Mouse (Mus musculus) ES-E14 (cell line): ENCODE results near the gene Arhgap9. TPM values are rescaled to one million over a fixed set of nuclear protein-coding genes. Genes with fewer than 3 reads are reported as not detected.
A peak's percentile ranks its signal among the peaks of the same experiment; 100 is the strongest.

Experiments
- DNase-seq: peaks from one replicate; pipeline ENCODE4 v3.0.0-alpha.2; 2013; ENCODE audit warnings: low read depth, low spot score
- H3K27ac ChIP-seq: 2 replicates; pipeline ENCODE4 v1.5.1; 2012; ENCODE audit warnings: low read depth, mild to moderate bottlenecking, low read length, moderate library complexity, mixed read lengths; ENCODE audit not compliant: poor library complexity, insufficient read depth, severe bottlenecking
- H3K36me3 ChIP-seq: 2 replicates; pipeline ENCODE4 v1.6.1; 2012; ENCODE audit warnings: mild to moderate bottlenecking, low read length, moderate library complexity, mixed read lengths; ENCODE audit not compliant: control insufficient read depth, poor library complexity, insufficient read depth, severe bottlenecking
- H3K4me1 ChIP-seq, 2 experiments: fragments of 150-350 bp in 1 of 2; sonication (generic) in 1 of 2; 2 replicates each; pipeline ENCODE4 v1.6.1; 2012; ENCODE audit warnings: low read length in 2 of 2, mild to moderate bottlenecking in 1 of 2, mixed read lengths in 1 of 2; ENCODE audit not compliant: control insufficient read depth in 2 of 2, insufficient read depth in 2 of 2, poor library complexity in 1 of 2
- H3K4me3 ChIP-seq, 2 experiments: fragments of 150-350 bp in 1 of 2; sonication (generic) in 1 of 2; 2 replicates each; pipeline ENCODE4 v1.5.1; 2012; ENCODE audit warnings: low read length in 2 of 2, low read depth in 1 of 2, mild to moderate bottlenecking in 1 of 2, mixed read lengths in 1 of 2; ENCODE audit not compliant: insufficient read depth in 1 of 2, poor library complexity in 1 of 2, severe bottlenecking in 1 of 2
- H3K9ac ChIP-seq: 2 replicates; pipeline ENCODE4 v1.6.1; 2012; ENCODE audit warnings: low read depth, mild to moderate bottlenecking, low read length, mixed read lengths; ENCODE audit not compliant: poor library complexity, insufficient read depth, severe bottlenecking
- H3K9me3 ChIP-seq: fragments of 150-350 bp; sonication (generic); 2 replicates; pipeline ENCODE4 v1.6.1; 2012; ENCODE audit warnings: low read depth, mild to moderate bottlenecking, low read length; ENCODE audit not compliant: control insufficient read depth, insufficient read depth
- CHD2 ChIP-seq: IDR thresholded peaks from 2 replicates; pipeline ENCODE4 v1.6.1; 2014; ENCODE audit warnings: mild to moderate bottlenecking, low read depth, low read length, inconsistent platforms
- HCFC1 ChIP-seq: IDR thresholded peaks from 2 replicates; pipeline ENCODE4 v1.6.1; 2012; ENCODE audit warnings: low read length, inconsistent platforms, borderline replicate concordance; ENCODE audit not compliant: insufficient read depth
- MAFK ChIP-seq: IDR thresholded peaks from 2 replicates; pipeline ENCODE4 v1.6.1; 2014; ENCODE audit warnings: mild to moderate bottlenecking, low read depth, low read length, inconsistent platforms; ENCODE audit not compliant: insufficient read depth
- ZC3H11A ChIP-seq: IDR thresholded peaks from 2 replicates; pipeline ENCODE4 v1.6.1; 2012; ENCODE audit warnings: low read depth, mild to moderate bottlenecking, inconsistent platforms, low read length, borderline replicate concordance
- ZNF384 ChIP-seq: IDR thresholded peaks from 2 replicates; pipeline ENCODE4 v1.6.1; 2012; ENCODE audit warnings: low read depth, low read length, inconsistent platforms
- in situ Hi-C, 2 experiments: fragments of 600-800 bp; cut with MboI; formaldehyde crosslinking; loops; one replicate each; pipeline ENCODE4 v1.15.1; 2025; ENCODE audit warnings: low sequenced_read_pairs in 2 of 2, inconsistent platforms in 1 of 2; ENCODE audit not compliant: unreplicated experiment in 2 of 2
- total RNA-seq: library from RNA; depleted of rRNA; stranded (reverse); fragments of 300-350 nt; gene quantifications from 2 replicates; pipeline ENCODE4 v1.2.3, GENCODE M21; 2012

Gene Arhgap9
- total RNA-seq, 1 experiment, result 2.6 TPM

DNA sequence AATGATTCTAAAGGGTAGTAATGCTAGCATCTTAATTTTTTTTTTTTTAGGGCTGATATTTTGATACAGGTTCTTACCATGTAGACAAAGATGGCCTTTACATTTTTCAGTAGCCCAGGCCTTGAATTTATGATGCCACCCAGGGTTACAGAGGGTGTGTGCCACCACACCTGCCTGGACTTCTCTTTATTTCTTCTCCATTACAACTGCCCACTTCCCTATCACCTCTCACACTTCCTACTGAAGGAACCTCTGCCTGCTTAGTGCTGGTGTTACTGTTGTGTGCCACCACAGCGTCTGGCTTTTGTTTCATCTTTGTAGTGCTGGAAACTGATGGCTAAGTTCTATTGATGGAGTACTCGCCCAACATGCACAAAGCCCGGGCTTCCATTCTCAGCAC is 39.0 kb downstream of the Arhgap9 start:
- no peak overlapping the region for H3K27ac ChIP-seq
- in situ Hi-C loops, result no loop called here
- no peak for DNase-seq
- no peaks in the 10 kb centered on the region for H3K36me3 ChIP-seq
- H3K9me3 ChIP-seq, result no peaks in the 10 kb centered on the region
- TF ChIP-seq MAFK (no peak), CHD2 (no peak), ZC3H11A (no peak), HCFC1 (no peak), ZNF384 (no peak)
- no peaks in the 10 kb centered on the region for H3K4me1 ChIP-seq
- H3K4me3 ChIP-seq, result no peak overlapping the region
- H3K9ac ChIP-seq, result no peak overlapping the region

DNA sequence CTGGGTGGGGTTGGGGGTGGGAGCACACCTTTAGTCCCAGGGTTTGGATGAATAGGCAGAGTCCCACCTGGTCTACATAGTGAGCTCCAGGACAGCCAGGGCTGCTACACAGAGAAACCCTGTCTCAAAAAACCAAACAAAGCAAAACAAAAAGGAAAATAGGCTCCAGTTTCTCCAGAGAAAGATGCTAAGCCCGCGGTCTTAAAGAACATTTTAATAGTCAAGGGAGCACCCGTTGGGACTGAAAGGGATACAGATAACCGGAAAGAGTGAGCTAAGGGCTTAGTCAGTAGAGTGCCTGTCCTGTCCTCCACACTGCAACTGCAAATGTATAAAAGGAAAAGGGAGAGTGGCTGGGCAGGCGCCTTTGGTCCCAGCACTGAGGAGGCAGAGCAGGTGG is 45.4 kb downstream of the Arhgap9 start:
- H3K4me3 ChIP-seq, result peak overlapping the region; percentile 2 to 10; a peak in 1 of 4 replicates
- TF ChIP-seq ZC3H11A (no peak), HCFC1 (no peak), ZNF384 (no peak), MAFK (no peak), CHD2 (no peak)
- H3K9me3 ChIP-seq, result no peaks in the 10 kb centered on the region
- DNase-seq, result peak; percentile 30
- H3K9ac ChIP-seq, result no peak overlapping the region
- peaks cover 15 to 22% of the 10 kb centered on the region in 2 experiments for H3K4me1 ChIP-seq
- H3K36me3 ChIP-seq, result no peaks in the 10 kb centered on the region
- peak overlapping the region; percentile 97 for H3K27ac ChIP-seq
- in situ Hi-C loops, result no loop called here

DNA sequence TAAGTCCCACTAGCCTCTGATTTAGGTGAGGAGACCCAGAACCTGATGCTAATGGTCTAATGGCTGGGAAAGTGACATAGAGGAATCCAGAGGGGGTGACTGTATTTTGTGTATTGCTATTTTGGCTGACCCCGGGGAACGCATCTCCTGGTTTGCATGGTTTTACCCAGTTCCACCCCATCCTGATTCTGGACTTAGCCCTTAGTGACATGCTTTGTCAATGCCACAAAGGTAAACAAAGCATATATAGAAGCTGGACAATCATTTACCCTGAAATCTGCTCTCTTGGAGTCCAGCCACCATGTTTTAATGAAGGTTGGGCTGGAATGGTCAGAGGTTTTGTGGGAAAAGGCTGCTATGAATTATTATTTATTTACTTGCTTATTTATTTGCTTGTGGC is 46.5 kb downstream of the Arhgap9 start:
- Histone ChIP-seq H3K27ac (peak overlapping the region; percentile 96; the same call in 1 of the 2 replicates), H3K4me3 (no peak overlapping the region)

DNA sequence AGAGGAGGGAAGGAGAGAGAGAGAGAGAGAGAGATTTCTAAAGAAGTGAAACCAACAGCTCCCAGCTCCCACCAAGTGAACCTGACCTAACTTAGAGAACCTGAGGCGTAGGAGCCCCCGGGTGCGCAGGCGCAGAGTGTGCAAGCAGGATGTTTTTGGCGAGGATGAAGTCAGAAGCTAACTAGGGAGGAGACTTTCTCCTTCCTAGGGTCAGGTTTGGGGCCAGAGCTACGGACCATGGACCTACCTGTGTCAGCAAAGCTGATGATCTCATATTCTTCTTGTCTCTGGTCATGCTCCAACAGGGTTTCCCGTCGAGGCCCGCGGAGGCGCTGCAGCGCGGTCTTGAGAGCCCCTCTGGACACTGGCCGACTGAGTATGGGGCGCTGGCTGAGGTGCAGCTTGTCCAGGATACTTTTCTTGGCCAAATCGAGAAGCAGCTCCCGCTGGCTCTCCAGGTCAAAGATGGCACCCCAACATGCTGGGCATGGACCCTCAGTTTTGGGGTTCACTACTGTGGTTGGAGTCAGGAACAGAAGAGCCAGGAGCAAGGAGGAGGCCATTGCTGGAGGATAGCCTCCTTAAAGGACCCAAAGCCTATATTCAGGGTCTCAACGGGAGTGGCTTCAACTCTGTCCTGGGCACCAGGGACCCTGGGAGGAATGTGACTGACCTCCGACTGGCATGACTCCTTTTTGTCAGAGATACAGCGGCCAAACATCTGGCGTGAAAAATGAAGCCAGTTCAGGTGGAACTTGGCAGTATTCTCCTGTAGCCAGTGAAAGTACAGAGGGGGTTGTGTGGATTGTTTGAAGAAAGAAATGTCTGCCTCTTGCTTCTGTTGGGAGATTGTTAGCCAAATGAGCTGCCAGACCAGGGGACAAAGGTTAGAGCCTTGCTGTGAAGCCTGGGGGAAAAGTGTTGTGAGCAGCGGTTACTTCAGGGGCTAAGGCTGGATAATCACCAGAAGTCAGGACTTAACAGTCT is 48.4 kb downstream of the Arhgap9 start, which contains the start of gene Inhbc:
Inhbc (minus strand) TSS at position 598 of the 987 bp plus-strand sequence.
- no peak for TF ChIP-seq MAFK
- TF ChIP-seq ZC3H11A, result no peak
- no peak for TF ChIP-seq CHD2
- no peak for TF ChIP-seq HCFC1
- TF ChIP-seq ZNF384, result no peak
- Histone ChIP-seq H3K9me3 (no peaks in the 10 kb centered on the region), H3K36me3 (no peaks in the 10 kb centered on the region), H3K27ac (no peak within 1 kb of the TSS), H3K9ac (peak within 1 kb of the TSS; percentile 13; the same call in 1 of the 2 replicates), H3K4me3 (peak within 1 kb of the TSS; percentile 16 to 17; a peak in 3 of 4 replicates), H3K4me1 (peaks cover 15 to 22% of the 10 kb centered on the region in 2 experiments)
- in situ Hi-C loops, result no loop called here
- no peak for DNase-seq

More for the DNA sequence above, 46.5 kb downstream of the Arhgap9 start:
- no peak for DNase-seq
- in situ Hi-C loops, result no loop called here
- peaks cover 15 to 22% of the 10 kb centered on the region in 2 experiments for H3K4me1 ChIP-seq
- no peak for TF ChIP-seq CHD2
- no peak for TF ChIP-seq MAFK
- no peak for TF ChIP-seq ZC3H11A
- no peak for TF ChIP-seq HCFC1
- TF ChIP-seq ZNF384, result no peak
- no peak overlapping the region; the same call in 1 of the 2 replicates for H3K9ac ChIP-seq
- H3K9me3 ChIP-seq, result no peaks in the 10 kb centered on the region
- H3K36me3 ChIP-seq, result no peaks in the 10 kb centered on the region
